Mouse (Mus musculus) embryonic fibroblast, embryonic 13.5 days (primary cell): ENCODE measurements at regions not wholly inside any gene's neighbourhood (a gene's known extent, or its start where the extent isn't known, plus 50 kb on each side); places are given as distances from the start of the nearest gene placed in this dataset.

Experiments used
- CTCF ChIP-seq: IDR thresholded peaks from 2 replicates; pipeline ENCODE4 v1.5.1; 2011; ENCODE audit warnings: mild to moderate bottlenecking, control low read depth, low read length, moderate library complexity, borderline replicate concordance; ENCODE audit not compliant: insufficient read depth
- POLR2A ChIP-seq: IDR thresholded peaks from 2 replicates; pipeline ENCODE4 v1.6.1; 2011; ENCODE audit warnings: low read depth, mild to moderate bottlenecking, control low read depth, low read length, moderate library complexity

DNA sequence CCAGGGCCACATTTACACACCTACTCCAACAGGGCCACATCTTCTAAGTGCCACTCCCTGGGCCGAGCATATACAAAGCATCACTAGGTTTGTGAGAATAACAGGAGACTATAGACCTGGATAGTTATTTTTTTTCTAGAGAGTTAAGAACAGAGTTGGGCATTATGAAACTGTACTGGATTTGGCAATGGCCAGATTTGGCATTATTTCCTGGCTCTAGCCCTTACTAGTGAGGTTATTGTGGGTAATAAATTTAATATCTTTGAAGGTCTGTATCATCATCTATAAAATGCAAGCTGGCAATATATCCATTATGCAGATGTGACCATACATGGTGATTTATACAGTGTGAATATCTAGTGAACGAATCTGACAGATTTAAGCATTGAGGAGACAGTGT lies 75.8 kb upstream of the Pam start:
- TF ChIP-seq POLR2A (no peak), CTCF (no peak)
